Mouse (Mus musculus) cortical plate, adult 2 months (tissue): ENCODE measurements around the gene Trip11.

Source experiments
- CTCF ChIP-seq: fragments of 200-500 bp; IDR thresholded peaks from 2 replicates; pipeline ENCODE4 v1.5.1; 2011; ENCODE audit warnings: mild to moderate bottlenecking, control low read depth, low read length; ENCODE audit not compliant: insufficient read depth; ENCODE audit errors: extremely low read depth
- POLR2A ChIP-seq: fragments of 200-500 bp; IDR thresholded peaks from 2 replicates; pipeline ENCODE4 v1.6.1; 2011; ENCODE audit warnings: mild to moderate bottlenecking, low read length, control low read depth; ENCODE audit not compliant: insufficient read depth; ENCODE audit errors: extremely low read depth

DNA sequence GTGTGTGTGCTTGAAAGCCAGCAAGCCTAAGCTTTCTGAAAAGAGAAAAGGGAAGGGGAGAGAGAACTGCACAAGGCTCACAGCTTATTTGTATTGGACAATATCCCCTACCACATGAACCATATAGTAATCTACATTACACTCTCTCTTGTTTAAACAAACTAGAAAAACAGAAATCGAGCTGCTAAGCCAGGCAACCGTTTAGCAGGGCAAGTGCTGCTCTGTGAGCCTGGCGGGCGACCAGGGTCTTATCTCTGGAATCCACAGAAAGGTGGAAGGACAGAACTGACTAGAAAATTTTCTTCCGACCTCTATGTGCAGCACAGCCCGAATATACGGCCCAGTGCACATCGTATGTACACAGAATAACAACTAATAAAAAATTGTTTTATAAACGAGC is 61.8 kb downstream of the Trip11 start:
- TF ChIP-seq POLR2A (no peak), CTCF (no peak)
